Mouse (Mus musculus) layer of hippocampus, postnatal 25 days (tissue): ENCODE results near the gene Usp38. TPM values are rescaled to one million over a fixed set of nuclear protein-coding genes. Genes with fewer than 3 reads are reported as not detected.
"Not testable (repeated sequence)": the region's sequence is repeated elsewhere in the genome, so short reads cannot be mapped to it uniquely, and the experiment has no call there.

Experiments used
- DNase-seq, 2 experiments: peaks; one replicate each; pipeline ENCODE4 v3.0.0; 2022; ENCODE audit warnings: mixed read lengths in 2 of 2, low spot score in 1 of 2; ENCODE audit errors: extremely low spot score in 1 of 2
- total RNA-seq, 2 experiments: library from RNA; stranded (reverse); gene quantifications; 2 replicates each; pipeline ENCODE4 v1.2.3; 2021

The Usp38 gene
- total RNA-seq: 10 to 100 TPM; 24.9 to 25.8 TPM

DNA sequence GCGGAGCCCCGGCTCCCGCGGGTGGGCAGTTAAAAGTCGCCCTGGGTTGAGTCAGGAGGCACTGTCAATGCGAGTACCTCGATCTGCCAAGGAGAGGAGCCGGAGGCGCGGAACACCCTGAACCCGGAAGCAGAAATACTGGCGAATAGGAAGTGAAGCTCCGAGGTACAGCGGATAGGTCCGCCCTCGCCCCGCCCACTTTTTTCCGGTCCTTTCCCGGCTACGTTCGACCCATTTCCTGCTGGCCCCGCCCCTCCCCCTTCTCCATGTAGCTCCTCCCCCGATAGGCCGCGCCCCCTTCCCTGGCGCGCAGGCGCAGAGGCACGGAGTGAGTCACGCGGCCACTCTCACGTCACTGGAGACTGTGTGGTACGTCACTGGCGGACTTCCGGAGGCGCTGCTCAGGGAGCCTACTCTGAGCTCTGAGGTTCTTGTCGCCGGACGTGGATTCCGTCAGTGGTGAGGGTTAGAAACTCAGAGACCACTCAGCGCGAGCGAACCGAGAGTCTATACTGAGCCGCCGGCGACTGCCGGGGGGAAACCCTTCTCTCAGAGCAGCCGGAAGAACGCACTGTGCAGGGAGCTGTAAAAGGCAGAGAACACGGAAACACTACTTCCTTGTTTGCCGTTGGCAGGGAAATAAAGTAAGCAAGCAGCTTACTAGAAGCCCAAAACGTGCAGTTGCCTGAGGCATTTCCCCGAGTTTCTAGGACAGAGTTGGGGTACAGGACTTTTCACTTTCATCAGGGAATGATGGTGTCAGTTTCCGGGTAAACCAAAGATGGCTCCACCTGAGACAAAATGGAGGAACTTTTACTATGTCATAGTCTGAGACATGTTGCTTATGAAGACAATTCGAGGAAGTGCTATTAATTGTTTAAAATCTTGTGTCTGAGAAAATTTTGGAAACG lies at the start of gene Usp38:
Usp38 (minus strand) TSS at position 140 of the 911 bp plus-strand sequence.
- peak; percentile 98 to 99 for DNase-seq

- no peak for DNase-seq
Observed at GRCm38 (mm10) chr8:81062566-81062965, 47.8 kb upstream of the Usp38 start.

- no peak for DNase-seq
Observed at GRCm38 (mm10) chr8:81061950-81062349, 47.2 kb upstream of the Usp38 start.

DNA sequence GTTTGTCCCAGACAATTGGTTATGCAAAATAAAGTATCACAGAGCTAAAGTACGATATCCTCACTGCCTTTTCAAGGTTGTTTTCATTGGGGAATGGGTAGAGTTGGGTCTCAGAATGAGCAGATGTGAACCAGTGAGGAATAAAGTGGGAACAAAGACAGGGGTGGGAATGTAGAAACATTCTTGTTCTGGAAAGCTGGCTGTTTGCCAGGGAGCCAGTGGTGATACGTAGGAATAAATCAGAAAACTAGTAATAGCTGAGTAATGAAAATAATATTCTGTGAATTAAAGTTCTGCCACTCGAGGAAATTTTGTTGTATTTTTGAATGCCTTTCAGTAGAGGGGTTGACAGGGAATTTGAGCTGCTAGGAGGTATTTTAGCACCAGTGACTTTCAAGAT lies 29.5 kb upstream of the Usp38 start:
- no peak for DNase-seq

DNA sequence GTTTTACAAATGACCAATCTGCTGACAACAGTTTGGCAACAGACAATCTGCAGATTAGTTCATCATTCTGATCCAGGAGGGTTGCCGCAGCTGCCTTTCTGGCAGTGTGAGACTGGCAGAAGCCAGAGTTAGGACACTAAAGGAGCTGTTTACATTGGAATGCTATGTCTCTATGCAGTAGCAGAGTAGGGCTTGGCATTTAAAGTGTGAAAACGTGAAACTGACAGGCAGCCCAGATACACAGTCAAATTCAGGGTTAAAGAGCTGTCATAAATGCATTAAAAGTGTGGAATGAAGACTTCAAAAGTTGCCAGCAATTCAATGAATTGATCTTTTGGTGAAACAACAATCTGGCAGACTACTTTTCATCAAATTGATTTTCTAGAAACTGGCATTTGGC lies 13.3 kb upstream of the Usp38 start:
- DNase-seq: no peak

DNA sequence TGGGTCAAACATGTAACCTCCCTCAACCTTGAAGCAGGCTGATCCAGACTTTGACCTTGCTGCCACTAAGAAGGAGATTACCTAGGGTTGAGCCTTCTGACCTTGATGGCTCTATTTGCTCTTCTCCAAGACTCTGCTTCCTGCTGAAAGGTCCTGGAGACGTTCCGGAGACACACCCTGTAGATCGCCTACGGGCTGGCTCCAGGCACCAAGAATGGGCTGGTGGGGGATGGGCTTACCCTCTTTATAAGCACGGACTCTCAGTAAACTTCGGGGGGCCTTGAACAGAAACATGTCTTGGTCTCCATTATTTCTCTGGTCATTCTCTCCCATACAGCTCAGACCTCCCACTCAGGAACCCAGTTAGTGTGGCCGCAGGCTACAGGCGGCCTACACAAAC lies 2.8 kb upstream of the Usp38 start:
- DNase-seq: not testable (repeated sequence)

- DNase-seq: peak in 1 of 2 experiments; percentile 12
Observed at GRCm38 (mm10) chr8:81013811-81014530, 757 bp downstream of the Usp38 start.

DNA sequence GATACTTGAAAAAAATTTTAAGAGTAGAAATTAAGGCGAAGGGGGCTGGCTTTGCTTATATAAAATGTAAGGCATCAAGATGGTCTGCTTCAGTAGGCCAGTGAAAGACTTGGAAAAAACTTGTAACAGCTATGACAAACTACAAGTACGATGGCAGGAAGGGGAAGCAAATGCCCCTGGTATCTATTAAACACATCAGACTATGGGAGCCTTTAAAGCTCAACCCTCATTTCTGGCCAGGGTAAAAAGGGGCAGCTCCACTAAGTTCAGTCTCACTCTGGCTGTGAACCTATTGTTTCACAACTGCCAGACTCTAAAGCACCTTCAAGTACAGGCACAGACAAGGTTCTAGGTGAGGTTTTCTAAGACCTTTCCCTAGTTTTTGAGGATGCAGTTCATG lies 2.0 kb downstream of the Usp38 start:
- DNase-seq: no peak

GRCm38 (mm10) chr8:81012031-81012560 lies 2.6 kb downstream of the Usp38 start:
- no peak for DNase-seq

- no peak for DNase-seq
Observed at GRCm38 (mm10) chr8:81010386-81010785, 4.3 kb downstream of the Usp38 start.

GRCm38 (mm10) chr8:81005114-81005513 lies 9.6 kb downstream of the Usp38 start:
- DNase-seq: no peak

DNA sequence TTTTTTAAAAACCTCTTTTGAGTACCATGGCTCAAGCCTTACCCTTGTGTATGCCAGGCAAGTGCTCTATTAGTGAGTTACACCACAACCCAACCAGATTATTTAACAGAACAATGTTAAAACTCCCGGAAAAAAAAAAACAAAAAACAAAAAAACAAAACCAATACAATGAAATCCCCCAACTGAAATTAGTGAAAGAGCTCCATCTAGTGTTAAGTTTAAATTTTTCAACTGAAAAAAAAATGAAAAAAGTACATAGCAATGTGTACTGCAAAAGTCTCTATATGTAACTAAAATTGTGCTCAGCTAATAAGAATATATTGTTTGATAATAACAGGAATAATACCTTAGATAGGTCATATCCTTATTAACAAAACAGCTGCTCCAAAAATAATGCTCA lies 18.1 kb downstream of the Usp38 start:
- no peak for DNase-seq

DNA sequence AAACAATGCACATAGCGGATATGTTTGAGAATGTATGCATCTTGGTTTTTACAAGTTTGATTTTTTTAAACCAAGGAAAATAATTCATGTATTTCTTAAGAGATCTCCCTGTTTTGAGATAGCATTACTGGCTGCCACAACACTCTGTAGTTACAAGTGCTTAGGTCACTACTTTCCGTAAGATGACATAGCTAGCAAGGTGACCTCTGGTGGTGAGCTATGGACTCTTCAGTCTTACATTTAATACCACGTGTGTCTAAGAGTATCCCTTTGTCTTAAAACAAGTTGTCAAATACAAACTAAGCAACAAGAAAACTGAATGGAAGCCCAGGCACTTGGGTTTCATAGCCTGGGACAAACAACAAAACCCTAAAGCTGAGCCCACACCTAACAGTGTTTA lies 22.8 kb downstream of the Usp38 start:
- DNase-seq: no peak

- no peak for DNase-seq
Observed at GRCm38 (mm10) chr8:80982829-80983228, 31.9 kb downstream of the Usp38 start.

DNA sequence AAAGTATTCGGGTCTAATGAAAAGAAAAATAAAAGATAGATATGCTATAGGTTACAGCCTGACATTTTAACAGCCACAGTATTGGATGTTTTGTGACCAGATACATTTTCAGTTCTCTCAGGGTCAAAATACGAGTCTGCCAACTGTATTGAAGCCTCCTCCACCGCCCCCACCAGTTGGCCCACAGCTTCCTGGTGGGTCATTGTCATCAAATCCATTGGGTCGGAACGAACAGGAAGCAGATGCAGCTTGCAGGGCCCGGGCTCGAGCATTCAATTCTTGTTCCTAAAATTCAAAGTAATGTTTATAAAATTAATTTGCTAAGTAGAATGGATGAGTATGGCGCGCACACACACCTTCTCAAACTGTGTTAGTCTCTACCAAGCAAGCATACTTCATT lies 33.0 kb downstream of the Usp38 start:
- DNase-seq: no peak

DNA sequence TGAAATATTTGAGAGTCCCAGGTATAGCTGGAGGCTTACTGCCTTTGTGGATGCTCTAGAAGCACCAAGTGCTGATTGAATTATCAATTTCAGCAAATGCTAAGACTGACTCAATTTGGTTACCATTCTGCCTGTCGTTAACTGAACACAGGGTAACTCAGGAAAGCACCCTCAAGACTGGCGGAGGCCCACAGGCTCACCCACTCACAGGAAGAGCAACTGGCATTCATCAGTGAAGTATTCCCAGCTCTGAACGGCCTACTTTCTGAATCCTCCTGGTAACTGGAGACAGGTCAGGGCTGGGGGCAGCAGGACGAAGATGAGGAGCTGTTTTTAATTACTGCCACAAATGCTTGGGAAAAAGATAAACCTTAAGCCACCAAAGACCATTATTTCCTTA lies 34.7 kb downstream of the Usp38 start:
- no peak for DNase-seq

DNA sequence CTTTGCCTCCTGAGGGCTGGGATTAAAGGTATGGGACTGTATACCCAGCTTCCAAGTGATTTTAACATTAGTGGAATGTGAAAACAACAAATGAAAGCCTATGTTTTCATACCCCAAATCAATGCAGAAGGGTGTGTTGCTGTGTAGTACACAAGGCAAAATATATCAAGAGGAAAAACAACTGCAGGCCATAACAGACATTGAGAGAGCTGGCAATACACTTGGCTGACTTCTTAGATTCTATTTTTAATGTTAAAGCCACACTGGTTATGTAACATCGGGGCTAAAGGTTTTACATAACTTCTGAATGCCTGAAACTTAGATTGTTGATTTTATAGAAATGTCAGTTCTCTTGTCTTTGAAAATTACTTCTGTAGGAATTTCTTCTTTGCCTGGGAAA lies 37.5 kb downstream of the Usp38 start:
- DNase-seq: no peak

DNA sequence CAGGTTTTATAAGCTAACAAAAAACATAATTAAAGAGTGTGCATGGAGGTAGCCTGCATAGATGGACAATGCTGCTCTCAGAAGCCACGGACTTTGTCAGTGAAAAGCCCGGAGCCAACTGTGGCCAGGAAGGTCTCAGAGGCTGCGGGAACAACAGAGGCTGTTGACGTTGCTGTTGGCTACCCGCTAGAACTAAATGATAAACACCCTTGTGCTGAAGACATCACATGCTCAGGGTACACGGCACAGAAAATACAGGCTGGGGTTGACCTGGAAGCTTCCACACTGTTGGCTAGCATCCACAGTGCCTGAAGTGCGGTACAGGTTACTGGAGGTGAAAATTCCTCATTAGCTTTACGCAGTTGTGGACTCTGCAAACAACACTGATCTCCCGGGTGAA lies 43.6 kb downstream of the Usp38 start:
- DNase-seq: no peak

DNA sequence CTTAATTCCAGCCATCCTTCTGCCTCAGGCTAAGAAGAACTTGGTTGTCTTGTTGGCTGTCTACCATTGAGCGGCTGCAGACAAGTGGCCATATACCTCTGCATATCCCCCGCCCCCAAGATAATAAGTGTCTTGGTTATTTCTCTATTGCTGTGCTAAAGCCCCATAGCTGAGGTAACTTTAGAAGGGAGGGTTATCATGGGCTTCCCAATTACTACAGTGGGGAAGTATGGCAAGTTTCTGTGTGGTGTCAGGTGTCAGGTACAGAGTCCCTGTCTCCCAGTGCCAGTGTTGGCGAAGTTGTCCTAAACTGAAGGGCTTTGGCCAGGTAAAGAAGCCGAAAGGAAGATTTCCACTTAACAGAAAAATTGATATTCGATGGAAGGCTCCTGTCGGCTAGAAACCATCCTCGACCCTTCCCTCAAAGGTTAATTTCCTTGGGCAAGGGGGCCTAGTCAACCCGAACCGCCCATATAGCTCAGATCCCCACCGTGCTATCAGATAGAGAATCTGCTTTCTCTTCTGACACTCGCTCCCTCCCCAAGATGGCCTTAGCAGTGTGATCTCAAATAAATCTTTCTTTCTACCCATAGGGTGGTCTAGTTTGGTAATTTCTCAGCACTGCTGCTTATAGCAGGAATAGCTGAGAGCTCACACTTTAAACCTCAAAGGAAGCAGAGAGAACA lies 44.6 kb downstream of the Usp38 start:
- DNase-seq: no peak

DNA sequence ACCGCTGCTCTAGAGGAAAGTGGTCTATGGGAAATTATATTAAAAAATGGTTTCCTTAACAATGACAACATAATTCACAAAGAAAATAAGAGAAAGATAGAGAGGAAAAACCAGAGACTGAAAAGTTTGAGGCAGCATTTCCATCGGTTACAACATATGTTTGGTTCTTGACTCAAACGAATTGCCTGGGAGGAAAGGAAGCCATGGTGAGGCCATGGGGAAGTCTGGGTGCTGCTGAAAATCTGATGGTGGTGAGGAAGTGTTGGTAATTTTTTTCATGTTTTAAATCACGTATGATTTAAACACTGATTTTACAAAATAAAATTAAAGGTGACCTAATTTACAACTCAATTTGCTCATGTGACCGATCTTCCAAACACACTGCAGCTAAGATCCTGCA lies 45.3 kb downstream of the Usp38 start:
- no peak for DNase-seq

- no peak for DNase-seq
Observed at GRCm38 (mm10) chr8:80963095-80963494, 51.6 kb downstream of the Usp38 start.
